Mouse (Mus musculus) right cerebral cortex, adult 18-20 months (tissue): ENCODE results near the gene Olfr12.
A peak's percentile ranks its signal among the peaks of the same experiment; 100 is the strongest.

Experiments used
- DNase-seq: peaks from one replicate; pipeline ENCODE4 v3.0.0; 2022; ENCODE audit warnings: mixed read lengths

Gene Olfr12

GRCm38 (mm10) chr1:92617488-92617887 is at the start of gene Olfr12:
Gene Olfr12 (plus strand): TSS chr1:92617788.
- no peak for DNase-seq

- no peak for DNase-seq
These were observed 46.6 kb upstream of the Olfr12 start, which contains the start of gene Olfr1413 for GRCm38 (mm10) chr1:92571022-92571421. Gene Olfr1413 (plus strand): TSS chr1:92571322.

DNA sequence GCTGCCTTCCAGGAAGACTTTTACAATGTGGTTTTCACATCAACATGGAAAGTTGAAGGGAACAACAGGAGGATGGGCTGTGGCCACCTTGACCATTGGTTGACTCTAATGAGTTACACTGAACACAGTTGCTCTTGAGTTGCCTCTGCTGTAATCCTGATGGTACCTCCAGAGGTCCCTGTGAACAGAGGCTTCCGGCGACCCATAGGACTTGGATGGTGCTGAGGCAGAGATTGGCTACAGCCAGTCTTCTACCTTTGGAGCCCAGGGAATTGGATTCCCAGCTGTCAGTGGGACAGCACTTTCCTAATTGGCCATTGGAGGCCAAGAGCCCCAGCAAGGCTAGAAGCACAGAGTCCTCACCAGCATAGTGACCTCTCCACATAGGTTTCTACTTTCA is 32.1 kb upstream of the Olfr12 start, which contains the start of gene Olfr1412:
Gene Olfr1412, plus strand, starts transcription at position 301 of the 400 bp plus-strand sequence.
- DNase-seq = no peak

- no peak for DNase-seq
These were observed 23.5 kb upstream of the Olfr12 start, which contains the start of gene Olfr1411 for GRCm38 (mm10) chr1:92594111-92594510. Gene Olfr1411 (plus strand): TSS chr1:92594411.

DNA sequence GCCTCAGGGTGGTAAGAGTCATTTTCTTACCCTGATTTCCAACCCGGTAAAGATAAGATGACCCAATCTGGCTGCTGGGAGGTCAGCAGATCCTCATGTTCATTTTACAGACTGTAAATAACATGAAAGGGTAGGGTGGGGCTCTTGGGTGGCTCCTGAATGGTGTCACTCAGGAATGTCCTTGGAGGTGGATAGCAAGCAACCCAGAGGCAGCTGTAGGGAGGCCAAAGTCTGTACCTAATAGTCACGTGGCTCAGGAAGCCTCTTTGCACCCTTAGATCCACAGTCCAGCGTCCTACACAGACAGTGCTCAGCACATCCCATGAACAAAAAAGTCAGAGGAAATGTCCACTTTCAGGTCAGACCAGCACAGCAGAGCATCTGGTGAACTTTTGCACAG is 21.6 kb upstream of the Olfr12 start:
- no peak for DNase-seq

GRCm38 (mm10) chr1:92605482-92605881 is 12.1 kb upstream of the Olfr12 start, which contains the start of gene Olfr1410:
Gene Olfr1410 (plus strand): TSS chr1:92605782.
- DNase-seq = no peak

- DNase-seq = no peak
These were observed 9.9 kb upstream of the Olfr12 start for GRCm38 (mm10) chr1:92607711-92608110.

- peak; percentile 44 for DNase-seq
These were observed 6.6 kb upstream of the Olfr12 start for GRCm38 (mm10) chr1:92611008-92611407.

DNA sequence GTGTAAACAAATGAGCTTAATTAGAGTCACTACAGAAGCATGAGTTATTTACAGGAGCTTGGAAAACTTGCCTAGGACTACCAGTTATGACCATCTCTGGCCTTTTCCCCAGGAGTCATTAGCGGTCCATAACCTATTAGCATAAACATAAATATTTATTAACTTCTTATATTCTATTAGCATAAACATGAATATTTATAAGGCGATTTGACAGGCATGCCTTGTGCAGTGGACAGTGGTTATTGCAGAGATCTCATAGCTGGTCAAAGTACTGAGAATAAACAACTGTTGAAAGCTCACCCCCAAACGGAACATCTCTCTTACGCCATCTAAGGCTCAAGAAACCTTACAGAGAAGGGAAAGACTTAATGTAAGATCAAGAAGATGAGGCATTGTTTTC is 4.4 kb upstream of the Olfr12 start:
- DNase-seq = no peak

DNA sequence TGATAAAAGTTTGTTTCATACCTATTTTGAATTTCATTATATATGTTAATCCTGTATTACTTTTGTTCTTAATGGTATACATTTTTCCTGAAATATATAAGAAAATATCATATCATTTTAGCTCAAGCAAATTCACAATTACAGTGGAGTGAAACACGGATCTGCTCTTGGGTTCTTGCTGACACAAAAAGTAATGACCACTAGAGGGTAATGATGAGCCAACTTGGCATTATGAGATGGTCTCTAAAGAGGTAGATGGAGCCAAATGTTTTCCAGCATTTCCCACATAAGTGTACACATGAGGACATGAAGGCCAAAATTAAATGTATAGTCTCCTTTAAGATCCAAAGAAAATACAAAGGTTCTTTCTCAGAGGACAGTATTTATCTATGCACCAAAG is 3.1 kb upstream of the Olfr12 start:
- no peak for DNase-seq

- DNase-seq = no peak
These were observed 1.5 kb upstream of the Olfr12 start for GRCm38 (mm10) chr1:92616046-92616445.

GRCm38 (mm10) chr1:92618360-92618759 is 772 bp downstream of the Olfr12 start:
- no peak for DNase-seq

- no peak for DNase-seq
These were observed 10.6 kb downstream of the Olfr12 start for GRCm38 (mm10) chr1:92628227-92628626.

DNA sequence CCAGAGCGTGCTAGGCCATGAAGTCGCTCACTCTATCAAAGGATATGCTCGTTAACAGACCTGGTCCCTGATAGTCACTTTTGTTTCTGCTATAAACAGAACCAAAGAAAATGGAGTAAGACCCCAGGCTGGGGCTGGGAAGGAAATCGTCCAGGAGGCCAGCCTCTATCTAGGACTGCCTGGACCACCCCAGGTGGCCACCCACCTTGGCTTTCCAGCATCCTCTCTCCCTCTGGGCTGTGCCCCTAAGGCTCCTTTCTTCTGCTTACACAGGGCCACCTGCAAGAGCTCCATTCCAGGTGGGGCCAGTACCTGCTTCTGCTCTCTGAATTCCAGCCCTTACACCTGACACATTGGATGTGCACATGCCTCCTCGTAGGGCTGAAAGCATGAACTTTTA is 14.6 kb downstream of the Olfr12 start:
- DNase-seq = no peak

DNA sequence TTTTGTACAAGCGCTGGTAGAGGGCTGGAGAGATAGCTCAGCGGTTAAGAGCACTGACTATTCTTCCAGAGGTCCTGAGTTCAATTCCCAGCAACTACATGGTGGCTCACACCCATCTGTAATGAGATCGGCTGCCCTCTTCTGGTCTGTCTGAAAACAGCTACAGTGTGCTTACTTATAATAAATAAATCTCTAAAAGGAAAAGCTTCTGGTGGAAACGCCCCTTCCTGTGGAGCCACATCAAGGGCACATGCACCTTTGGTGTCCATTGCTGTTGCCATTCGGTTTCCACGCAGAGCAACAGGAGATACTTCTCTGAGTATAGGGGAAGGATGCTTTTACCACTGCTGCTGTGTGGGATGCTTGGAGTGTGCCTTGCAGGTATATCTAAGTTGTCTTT is 15.4 kb downstream of the Olfr12 start:
- DNase-seq = no peak

DNA sequence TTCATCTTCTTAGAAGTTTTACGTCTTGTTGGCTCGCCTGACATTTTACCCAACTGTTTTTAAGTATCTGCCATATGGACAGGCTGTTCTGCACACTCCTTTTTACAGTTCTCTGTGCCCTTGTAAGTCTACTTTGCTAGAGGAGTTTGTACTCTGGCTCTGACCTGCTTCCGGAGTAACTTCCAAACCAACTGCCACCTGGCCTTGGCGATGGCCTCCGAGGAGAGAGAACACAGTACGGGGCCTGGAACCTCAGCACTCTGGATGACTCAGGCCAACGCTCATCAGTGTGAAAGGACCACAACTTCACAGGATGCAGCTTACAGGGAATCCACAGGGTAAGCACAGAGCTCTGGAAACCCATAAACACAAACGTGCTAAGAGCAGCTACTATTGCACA is 16.1 kb downstream of the Olfr12 start:
- no peak for DNase-seq

DNA sequence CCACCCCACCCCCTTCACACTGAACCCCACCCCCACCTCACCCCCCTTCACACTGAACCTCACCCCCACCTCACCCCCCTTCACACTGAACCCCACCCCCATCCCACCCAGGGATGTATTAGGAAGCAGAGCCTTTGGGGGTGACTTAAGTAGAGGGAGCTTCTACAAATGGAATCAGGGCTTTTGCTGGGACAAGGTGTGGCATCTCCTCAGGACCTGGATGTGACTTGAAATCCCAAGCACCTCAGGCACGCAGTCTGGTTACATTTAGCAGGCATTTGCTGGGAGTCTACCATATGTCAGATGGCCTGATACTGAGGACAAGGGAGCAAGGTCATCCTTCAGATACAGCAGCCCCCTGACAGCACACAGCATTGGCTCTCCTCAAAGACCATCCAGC is 17.0 kb downstream of the Olfr12 start:
- no peak for DNase-seq

GRCm38 (mm10) chr1:92634976-92635599 is 17.5 kb downstream of the Olfr12 start:
- no peak for DNase-seq

- no peak for DNase-seq
These were observed 18.4 kb downstream of the Olfr12 start for GRCm38 (mm10) chr1:92636015-92636414.

DNA sequence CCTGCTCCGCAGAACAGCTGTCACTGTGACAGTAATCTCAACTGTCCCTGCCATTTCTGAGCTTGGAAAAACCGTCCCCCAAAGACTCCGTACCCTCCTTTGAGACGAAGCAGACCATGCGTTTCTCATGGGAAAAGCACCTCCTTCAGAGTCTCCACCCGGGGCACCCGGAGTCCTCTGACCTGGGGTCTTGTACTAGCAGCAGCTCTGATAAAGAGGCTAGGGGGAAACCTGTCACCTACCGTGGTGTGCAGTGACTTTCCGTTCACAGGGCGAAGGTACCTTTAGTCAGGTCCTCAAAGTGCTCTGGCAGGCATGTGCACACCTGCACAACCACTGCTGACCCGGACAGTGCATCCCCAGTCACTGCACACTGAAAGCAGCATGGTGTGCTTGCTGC is 19.1 kb downstream of the Olfr12 start:
- no peak for DNase-seq

DNA sequence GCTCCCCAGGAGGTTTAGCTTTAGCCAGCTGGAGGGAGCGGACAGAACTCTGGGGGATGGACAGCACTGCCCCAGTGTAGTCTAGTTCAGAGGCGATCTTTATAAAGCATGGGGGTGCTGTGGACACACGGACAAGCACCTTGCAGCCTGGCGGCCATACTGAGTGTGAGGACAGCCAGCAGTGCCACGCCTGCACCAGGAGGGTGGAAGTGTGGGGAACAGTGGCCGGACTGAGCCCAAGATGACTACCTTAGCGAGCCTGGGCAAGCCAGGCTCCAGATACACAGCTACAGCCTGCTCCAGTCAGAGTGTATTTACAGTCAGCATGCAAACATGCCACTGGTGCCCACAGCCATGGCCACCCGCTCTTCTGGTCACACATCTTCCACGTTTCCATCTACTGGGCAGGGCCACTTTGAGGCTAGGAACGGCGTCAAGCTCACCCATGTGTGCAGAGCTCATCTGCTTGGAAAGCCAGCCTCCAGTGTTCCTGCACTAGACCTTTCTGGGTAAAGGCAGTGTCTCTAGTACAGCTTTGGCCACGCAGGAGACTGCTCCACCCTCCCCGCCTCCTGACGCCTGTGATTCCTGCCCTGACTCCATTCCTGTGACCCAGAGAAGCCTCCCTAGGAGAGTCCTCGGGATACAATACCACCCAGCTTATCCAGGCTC is 20.0 kb downstream of the Olfr12 start:
- DNase-seq = no peak

DNA sequence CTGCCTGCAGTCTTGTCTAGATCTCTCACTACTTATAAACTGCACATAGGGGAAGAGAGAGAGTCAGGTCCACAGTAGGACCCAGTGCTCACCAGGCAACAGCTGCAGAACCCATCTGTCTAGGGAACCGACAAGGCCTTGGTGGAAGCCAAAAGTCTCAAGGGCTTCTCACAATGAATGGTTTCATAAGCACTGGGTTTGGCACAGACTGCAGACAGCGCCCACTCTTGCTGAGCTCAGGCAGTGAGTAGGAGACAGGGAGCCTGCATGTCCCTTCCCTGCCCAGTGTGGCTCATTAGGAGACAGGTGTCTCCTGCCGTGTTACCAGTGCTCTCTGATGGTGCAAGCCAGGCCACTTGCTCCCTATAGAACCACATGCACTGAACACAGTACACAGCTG is 20.6 kb downstream of the Olfr12 start:
- DNase-seq = peak; percentile 84

- DNase-seq = no peak
These were observed 21.1 kb downstream of the Olfr12 start for GRCm38 (mm10) chr1:92638736-92639135.

- no peak for DNase-seq
These were observed 22.8 kb downstream of the Olfr12 start for GRCm38 (mm10) chr1:92640393-92640792.
